Comparison of ENCODE assay signal across 8 mouse cellular contexts in genomic region chr17:88954011-88954410, GRCm38 (mm10).
DNase-seq lines count a peak whose midpoint lies in the region; ATAC-seq and TF ChIP-seq lines count a peak whose summit lies in the region.
"Had no signal": no experiment of that assay in that cellular context is flagged by ENCODE, and none has a peak within 500 bp of the region (broad histone marks: within the 10 kb centered on the region; RNA-seq: fewer than 3 reads in every experiment).

No protein-coding gene starts in this region.

- H3K9me3 ChIP-seq in forebrain, embryonic 15.5 days = no peaks in the 10 kb centered on the region
- no peaks in the 10 kb centered on the region for H3K9me3 ChIP-seq in kidney, embryonic 14.5 days (ENCODE audit: control insufficient read depth, low read length)
- H3K9me3 ChIP-seq in liver, postnatal 0 days (ENCODE audit: low read length) = no peaks in the 10 kb centered on the region
- H3K9me3 ChIP-seq: heart, embryonic 13.5 days had no signal

- no peak for TF ChIP-seq EP300 in liver, postnatal 0 days (IDR thresholded peaks at IDR 0.05; ENCODE audit: low read depth)

- peak; percentile 4 for DNase-seq in thymus, postnatal 0 days (ENCODE audit: low spot score)
- no peak for DNase-seq in thymus, postnatal 25 days
- DNase-seq in c-Kit-positive CD71-negative TER-119-negative erythroid progenitor cells, embryonic 14.5 days (ENCODE audit: low read depth) = peak; percentile 13
- DNase-seq in liver, postnatal 0 days = no peak
- DNase-seq in right cerebral cortex, postnatal 10 days (ENCODE audit: low spot score in 2 of 2) = peak; percentile 83 to 87

- WGBS in forebrain, embryonic 15.5 days = 32% methylated on average over 5 of the region's 5 CpGs
- 24% methylated on average over 5 of the region's 5 CpGs for WGBS in kidney, embryonic 14.5 days
- 16% methylated on average over 5 of the region's 5 CpGs for WGBS in liver, postnatal 0 days (ENCODE audit: insufficient replicate concordance)

- no peak overlapping the region for H3K4me3 ChIP-seq in forebrain, embryonic 15.5 days
- no peak overlapping the region for H3K4me3 ChIP-seq in kidney, embryonic 14.5 days (ENCODE audit: low read length)
- no peak overlapping the region for H3K4me3 ChIP-seq in liver, postnatal 0 days (ENCODE audit: low read depth, low read length)
- H3K4me3 ChIP-seq: heart, embryonic 13.5 days had no signal

- peak; percentile 75 for TF ChIP-seq CTCF in liver, postnatal 0 days (IDR thresholded peaks at IDR 0.05; ENCODE audit: low read depth)

- no peak overlapping the region for H3K27ac ChIP-seq in forebrain, embryonic 15.5 days (replicated peaks)
- no peak overlapping the region for H3K27ac ChIP-seq in kidney, embryonic 14.5 days (ENCODE audit: low read depth, low read length)
- no peak overlapping the region for H3K27ac ChIP-seq in liver, postnatal 0 days (ENCODE audit: low read depth)
- H3K27ac ChIP-seq: heart, embryonic 13.5 days had no signal

- no peaks in the 10 kb centered on the region for H3K4me1 ChIP-seq in forebrain, embryonic 15.5 days
- H3K4me1 ChIP-seq in kidney, embryonic 14.5 days (ENCODE audit: control insufficient read depth, insufficient read depth, low read length) = no peaks in the 10 kb centered on the region
- H3K4me1 ChIP-seq in liver, postnatal 0 days (ENCODE audit: insufficient read depth) = no peaks in the 10 kb centered on the region
- H3K4me1 ChIP-seq: heart, embryonic 13.5 days had no signal

- ATAC-seq in forebrain, embryonic 15.5 days (replicated peaks) = peak; percentile 90
- ATAC-seq in kidney, embryonic 14.5 days (ENCODE audit: low FRiP score, low TSS enrichment) = peak; percentile 84; the same call in 1 of the 2 replicates
- no peak for ATAC-seq in liver, postnatal 0 days

- no peaks in the 10 kb centered on the region for H3K27me3 ChIP-seq in forebrain, embryonic 15.5 days
- H3K27me3 ChIP-seq in kidney, embryonic 14.5 days (ENCODE audit: control insufficient read depth, insufficient read depth, low read length) = no peaks in the 10 kb centered on the region
- no peaks in the 10 kb centered on the region for H3K27me3 ChIP-seq in liver, postnatal 0 days (ENCODE audit: insufficient read depth, low read length)
- H3K27me3 ChIP-seq: heart, embryonic 13.5 days had no signal

- no peaks in the 10 kb centered on the region for H3K36me3 ChIP-seq in forebrain, embryonic 15.5 days
- H3K36me3 ChIP-seq in kidney, embryonic 14.5 days (ENCODE audit: control insufficient read depth, insufficient read depth, low read length) = no peaks in the 10 kb centered on the region
- no peaks in the 10 kb centered on the region for H3K36me3 ChIP-seq in liver, postnatal 0 days (replicated peaks; ENCODE audit: insufficient read depth, low read length)
- H3K36me3 ChIP-seq: heart, embryonic 13.5 days had no signal

- H3K4me2 ChIP-seq in forebrain, embryonic 15.5 days (replicated peaks) = no peak overlapping the region
- H3K4me2 ChIP-seq in kidney, embryonic 14.5 days (replicated peaks; ENCODE audit: low read depth, low read length) = no peak overlapping the region
- no peak overlapping the region for H3K4me2 ChIP-seq in liver, postnatal 0 days (ENCODE audit: low read depth, low read length)
- H3K4me2 ChIP-seq: heart, embryonic 13.5 days had no signal

- no peak overlapping the region for H3K9ac ChIP-seq in forebrain, embryonic 15.5 days (replicated peaks)
- no peak overlapping the region for H3K9ac ChIP-seq in kidney, embryonic 14.5 days (ENCODE audit: low read depth, low read length)
- H3K9ac ChIP-seq in liver, postnatal 0 days (replicated peaks) = no peak overlapping the region
- H3K9ac ChIP-seq: heart, embryonic 13.5 days had no signal

Comparison
In these comparisons a context has a peak if more than half of its experiments do, and no peak if none do; other contexts are left out.
1. DNase-seq: peak in thymus, postnatal 0 days (single experiment), c-Kit-positive CD71-negative TER-119-negative erythroid progenitor cells, embryonic 14.5 days (single experiment) and right cerebral cortex, postnatal 10 days (2 of 2); none in thymus, postnatal 25 days (single experiment) and liver, postnatal 0 days (single experiment).